Mouse (Mus musculus) adipose tissue, adult 10 weeks (tissue): Measurements from ENCODE around the gene Hsdl2. TPM values are rescaled to one million over a fixed set of nuclear protein-coding genes. Genes with fewer than 3 reads are reported as not detected.

Source experiments
- polyA plus RNA-seq: library from polyadenylated mRNA; stranded (reverse); fragments of 350-450 nt; fragmentation: Illumina TruSeq; extraction: RNeasy Lipid Tissue Mini Kit (QIAGEN cat#74804); gene quantifications from one replicate; pipeline ENCODE4 v1.2.3, GENCODE M21; 2014; ENCODE audit warnings: low read depth, low replicate concordance

The Hsdl2 gene
- polyA plus RNA-seq, result 62.4 TPM

GRCm38 (mm10) chr4:59581314-59582185, at the start of gene Hsdl2:
Gene Hsdl2, plus strand, starts transcription at chr4:59581563.

GRCm38 (mm10) chr4:59549175-59549976, 32.0 kb upstream of the Hsdl2 start, which contains the start of gene Ptbp3:
Gene Ptbp3, minus strand, starts transcription at chr4:59549364.

GRCm38 (mm10) chr4:59625998-59626910, 44.9 kb downstream of the Hsdl2 start, which contains the start of gene E130308A19Rik:
Gene E130308A19Rik, plus strand, starts transcription at chr4:59626211.

Other genes with a start within 250 kb of the Hsdl2 start
- gene Susd1, start 142.9 kb upstream of the Hsdl2 start, polyA plus RNA-seq, result 30.8 TPM
- 55.0 TPM for gene Ptbp3, start 32.2 kb upstream of the Hsdl2 start, polyA plus RNA-seq
- 6.1 TPM for gene E130308A19Rik, start 44.6 kb downstream of the Hsdl2 start, polyA plus RNA-seq
- gene Inip, start 220.0 kb downstream of the Hsdl2 start, polyA plus RNA-seq, result 14.7 TPM
- 9.7 TPM for gene Snx30, start 224.3 kb downstream of the Hsdl2 start, polyA plus RNA-seq